Comparison of ENCODE assay signal across 10 mouse cellular contexts in the genomic region with DNA sequence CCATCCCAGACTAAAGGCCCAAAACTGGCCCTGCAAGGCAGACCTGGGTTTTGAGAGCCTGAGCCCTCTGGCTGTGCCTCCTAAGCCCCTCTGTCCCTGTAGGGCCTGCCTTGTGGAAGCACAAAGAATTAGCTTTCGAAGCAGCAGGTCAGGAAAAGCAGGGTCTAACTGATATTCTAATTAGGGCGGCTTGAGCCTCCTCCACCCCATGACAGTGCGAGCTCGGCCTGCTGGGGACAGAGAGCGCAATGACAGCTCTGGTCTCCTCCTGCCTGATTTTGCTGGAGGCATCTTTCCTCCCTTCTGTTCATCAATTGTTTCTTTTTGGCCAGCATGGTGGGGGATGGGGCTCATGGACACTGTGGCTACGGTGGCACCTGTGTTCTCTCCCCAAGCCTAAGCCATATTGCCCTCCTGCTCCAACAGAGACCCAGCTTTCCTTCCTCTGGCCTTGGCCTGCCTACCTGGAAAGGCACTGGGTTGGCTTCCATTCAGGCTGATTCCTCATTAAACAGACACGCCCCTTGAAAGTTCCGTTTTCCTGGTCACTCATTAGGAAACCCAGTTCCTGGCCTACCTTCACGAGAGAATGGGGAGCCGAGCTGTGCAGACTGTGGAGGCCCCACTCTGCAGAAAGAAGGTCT. TPM values are rescaled to one million over a fixed set of nuclear protein-coding genes. Genes with fewer than 3 reads are reported as not detected.
DNase-seq lines count a peak whose midpoint lies in the region; ATAC-seq and TF ChIP-seq lines count a peak whose summit lies in the region.
"Had no signal": no experiment of that assay in that cellular context is flagged by ENCODE, and none has a peak within 500 bp of the region (broad histone marks: within the 10 kb centered on the region; RNA-seq: fewer than 3 reads in every experiment).

No protein-coding gene starts in this region.

- TF ChIP-seq POLR2A in myocyte (IDR thresholded peaks at IDR 0.05; ENCODE audit: insufficient read length, low read depth), result no peak

- peaks cover 28% of the 10 kb centered on the region for H3K4me1 ChIP-seq in embryonic facial prominence, embryonic 14.5 days (ENCODE audit: control insufficient read depth, insufficient read depth, low read length)

- no peaks in the 10 kb centered on the region for H3K27me3 ChIP-seq in embryonic facial prominence, embryonic 14.5 days (replicated peaks; ENCODE audit: control insufficient read depth, insufficient read depth, low read length)
- no peaks in the 10 kb centered on the region for H3K27me3 ChIP-seq in myocyte (ENCODE audit: control insufficient read depth, insufficient read depth, insufficient read length)

- H3K9me3 ChIP-seq in embryonic facial prominence, embryonic 14.5 days (ENCODE audit: control insufficient read depth, low read length), result no peaks in the 10 kb centered on the region

- H3K36me3 ChIP-seq in embryonic facial prominence, embryonic 14.5 days (ENCODE audit: control insufficient read depth, insufficient read depth, low read length), result no peaks in the 10 kb centered on the region
- H3K36me3 ChIP-seq in myocyte (ENCODE audit: control insufficient read depth, insufficient read depth), result no peaks in the 10 kb centered on the region

- TF ChIP-seq CTCF in layer of hippocampus, adult 2 months (conservative IDR thresholded peaks at IDR 0.05), result no peak

- no peak overlapping the region for H3ac ChIP-seq in myocyte (ENCODE audit: control insufficient read depth, insufficient read length)

- WGBS in embryonic facial prominence, embryonic 14.5 days, result 67% methylated on average over 10 of the region's 10 CpGs

- DNase-seq in layer of hippocampus, adult 2 months (ENCODE audit: low spot score in 2 of 2), result no peak
- DNase-seq in layer of hippocampus, adult 8-10 months (ENCODE audit: low spot score in 2 of 2), result no peak
- no peak for DNase-seq in embryonic facial prominence, embryonic 14.5 days (ENCODE audit: low spot score)
- peak; percentile 34 for DNase-seq in kidney, postnatal 14 days
- no peak for DNase-seq in gastrocnemius, postnatal 36 days
- no peak for DNase-seq in cerebellum, postnatal 4 days (ENCODE audit: low spot score in 2 of 2)
- no peak for DNase-seq in neural tube, embryonic 10.5 days (ENCODE audit: extremely low spot score, low spot score)

- peak overlapping the region; percentile 67; the same call in 1 of the 2 replicates for H3K27ac ChIP-seq in layer of hippocampus, adult 2 months
- no peak overlapping the region; the same call in 1 of the 2 replicates for H3K27ac ChIP-seq in embryonic facial prominence, embryonic 14.5 days (replicated peaks; ENCODE audit: low read depth, low read length)

- no peak overlapping the region; the same call in 1 of the 2 replicates for H3K4me2 ChIP-seq in embryonic facial prominence, embryonic 14.5 days (ENCODE audit: low read depth, low read length)
- peak overlapping the region; percentile 22 for H3K4me2 ChIP-seq in myocyte (ENCODE audit: low read depth)

- no peak for ATAC-seq in embryonic facial prominence, embryonic 14.5 days (ENCODE audit: low read depth)

- H3K9ac ChIP-seq in embryonic facial prominence, embryonic 14.5 days (ENCODE audit: low read depth, low read length), result peak overlapping the region; percentile 8; the same call in 1 of the 2 replicates

- intact Hi-C loops in gastrocnemius, postnatal 36 days (cut with DNase I), result loop anchor here (2.0 kb wide), 1 partner anchor 29 kb away; no protein-coding TSS in a partner anchor

- no peak overlapping the region for H3K4me3 ChIP-seq in layer of hippocampus, adult 2 months
- H3K4me3 ChIP-seq in embryonic facial prominence, embryonic 14.5 days (ENCODE audit: low read depth, low read length), result no peak overlapping the region
- H3K4me3 ChIP-seq in myocyte, result no peak overlapping the region

- no peaks in the 10 kb centered on the region for H3K79me2 ChIP-seq in myocyte (ENCODE audit: control insufficient read depth, insufficient read depth)

TF ChIP-seq in myocyte, 11 proteins besides CTCF, POLR2A, EP300 and RAD21:
- TF ChIP-seq CEBPB (IDR thresholded peaks at IDR 0.05; ENCODE audit: insufficient read depth, poor library complexity, severe bottlenecking), result no peak
- TF ChIP-seq POLR2AphosphoS2 (IDR thresholded peaks at IDR 0.05; ENCODE audit: insufficient read length, low read depth), result no peak
- TF ChIP-seq MYOG (IDR thresholded peaks at IDR 0.05; ENCODE audit: control insufficient read depth in 1 of 3, insufficient read depth in 1 of 3, insufficient read length in 2 of 3, low read depth in 2 of 3), result no peak
- no peak for TF ChIP-seq REST (IDR thresholded peaks at IDR 0.05; ENCODE audit: insufficient read depth, insufficient read length)
- TF ChIP-seq USF1 (IDR thresholded peaks at IDR 0.05; ENCODE audit: low read depth), result no peak

RNA-seq across cellular contexts. Expression of a gene that starts 23.2 kb away (rescaled TPM):
- total RNA-seq in layer of hippocampus, adult 2 months (2021), result 100 to 1,000 TPM; 331 to 353 TPM
- total RNA-seq in layer of hippocampus, adult 8-10 months (2022), result 100 to 1,000 TPM; 350 to 405 (median 378) TPM
- polyA plus RNA-seq in embryonic facial prominence, embryonic 14.5 days (2014; fragmentation: Nextera tagmentation; extraction: Ambion mirVana), result 670 and 799 TPM in 2 replicates
- 645 TPM for polyA plus RNA-seq in myocyte (2012; fragmentation: generic; extraction: Trizol)
- 100 to 1,000 TPM; 710 to 772 TPM for total RNA-seq in gastrocnemius, postnatal 36 days (2021)

RNA-seq across cellular contexts. Expression of a gene that starts 27.8 kb away (rescaled TPM):
- under 1 TPM in 1 of 2 experiments, not detected in 1; 0.44 TPM for total RNA-seq in layer of hippocampus, adult 2 months (2021)
- 1 to 10 TPM in 2 of 4 experiments, under 1 TPM in 2; 0.14 to 1.8 (median 0.85) TPM for total RNA-seq in layer of hippocampus, adult 8-10 months (2022)
- polyA plus RNA-seq in embryonic facial prominence, embryonic 14.5 days (2014; fragmentation: Nextera tagmentation; extraction: Ambion mirVana), result 0.21 and 0.34 TPM in 2 replicates
- polyA plus RNA-seq in myocyte (2012; fragmentation: generic; extraction: Trizol), result 1.7 TPM
- total RNA-seq in gastrocnemius, postnatal 36 days (2021), result not detected

RNA-seq across cellular contexts. Expression of a gene that starts 35.6 kb away (rescaled TPM):
- 100 to 1,000 TPM; 101 to 106 TPM for total RNA-seq in layer of hippocampus, adult 2 months (2021)
- 10 to 100 TPM; 72.0 to 91.8 (median 79.2) TPM for total RNA-seq in layer of hippocampus, adult 8-10 months (2022)
- polyA plus RNA-seq in embryonic facial prominence, embryonic 14.5 days (2014; fragmentation: Nextera tagmentation; extraction: Ambion mirVana), result 15.3 and 17.2 TPM in 2 replicates
- polyA plus RNA-seq in myocyte (2012; fragmentation: generic; extraction: Trizol), result 7.4 TPM
- 1 to 10 TPM; 7.2 to 7.5 TPM for total RNA-seq in gastrocnemius, postnatal 36 days (2021)

RNA-seq across cellular contexts. Expression of a gene that starts 37.6 kb away (rescaled TPM):
- total RNA-seq in layer of hippocampus, adult 2 months (2021), result not detected
- total RNA-seq in layer of hippocampus, adult 8-10 months (2022), result not detected
- not detected in 2 replicates for polyA plus RNA-seq in embryonic facial prominence, embryonic 14.5 days (2014; fragmentation: Nextera tagmentation; extraction: Ambion mirVana)
- not detected for polyA plus RNA-seq in myocyte (2012; fragmentation: generic; extraction: Trizol)
- total RNA-seq in gastrocnemius, postnatal 36 days (2021), result not detected
- total RNA-seq: left cerebral cortex, postnatal 10 days had no signal
- polyA plus RNA-seq: embryonic facial prominence, embryonic 11.5 days had no signal

Comparison
In these comparisons a context has a peak if more than half of its experiments do, and no peak if none do; other contexts are left out.
1. RNA of a gene that starts 35.6 kb away (total RNA-seq): 101 to 106 TPM in layer of hippocampus, adult 2 months and 72.0 to 91.8 TPM in layer of hippocampus, adult 8-10 months; 7.2 to 7.5 TPM in gastrocnemius, postnatal 36 days; every median in the first group is over 4 times any median in the second.